Mouse (Mus musculus) embryo, embryonic 9.5 days (tissue): ENCODE measurements around the gene Lpcat2.

Experiments used
- DNase-seq: peaks from one replicate; pipeline ENCODE4 v3.0.0-alpha.2; 2017; ENCODE audit errors: extremely low spot score

Gene Lpcat2

DNA sequence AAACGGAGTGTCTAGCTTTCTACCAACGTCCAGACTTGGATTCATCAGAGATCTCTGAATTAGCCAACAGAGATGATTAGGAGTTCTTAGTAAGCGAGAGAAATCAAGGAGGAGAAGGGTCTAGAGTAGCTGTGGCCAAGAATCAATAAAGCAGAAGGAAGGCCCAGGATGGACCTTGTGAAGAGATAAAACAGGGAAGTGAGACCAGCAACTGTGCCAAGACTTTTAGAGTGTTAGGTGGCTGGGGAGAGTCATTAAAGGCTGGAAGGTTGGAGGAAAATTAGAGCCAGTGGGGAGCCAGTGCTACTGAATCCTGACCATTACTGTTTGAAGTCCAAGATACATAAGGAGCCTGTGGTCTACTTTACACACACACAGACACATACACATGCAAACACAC is 56.3 kb downstream of the Lpcat2 start:
- no peak for DNase-seq

DNA sequence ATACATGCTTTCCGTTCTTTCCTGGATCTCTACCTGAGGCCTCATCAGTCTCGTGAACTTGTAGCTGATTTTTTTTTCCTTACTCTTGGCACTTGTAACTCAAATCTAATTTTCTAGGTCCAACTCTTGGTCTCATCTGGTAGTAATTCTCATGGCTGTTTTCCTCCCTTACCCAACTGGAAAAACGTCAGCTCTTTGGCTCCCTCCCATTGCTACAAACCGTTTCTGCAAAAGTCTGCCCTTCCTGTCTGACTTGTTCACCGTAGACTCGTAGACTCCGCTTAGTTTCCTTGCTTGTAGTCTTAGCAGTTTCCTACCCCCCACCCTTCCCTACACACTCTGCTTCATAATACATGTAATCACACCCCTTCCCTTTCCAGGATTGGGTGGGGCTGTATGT is 58.3 kb downstream of the Lpcat2 start:
- no peak for DNase-seq

- DNase-seq, result no peak
Observed at GRCm38 (mm10) chr8:92916082-92916481, 60.9 kb downstream of the Lpcat2 start.

DNA sequence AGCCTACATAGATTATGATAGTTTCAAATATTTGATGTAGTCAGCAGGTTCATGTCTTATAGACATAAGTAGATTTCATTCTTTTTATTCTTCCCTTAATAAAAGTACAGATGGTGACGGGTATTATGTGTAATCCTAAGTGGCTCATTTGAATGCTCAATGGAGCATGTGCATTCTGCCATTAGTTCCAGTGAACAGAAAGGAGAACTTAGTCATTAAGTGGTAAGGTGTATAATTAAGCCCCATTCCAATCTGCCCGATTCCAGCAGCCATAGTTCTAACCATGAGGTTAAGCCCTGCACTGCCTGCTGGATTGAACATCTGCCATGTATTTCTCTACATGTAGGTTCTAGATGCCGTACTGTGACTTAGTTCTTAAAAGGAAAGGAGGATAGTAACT is 66.6 kb downstream of the Lpcat2 start:
- no peak for DNase-seq

- no peak for DNase-seq
Observed at GRCm38 (mm10) chr8:92928986-92929385, 73.8 kb downstream of the Lpcat2 start.

GRCm38 (mm10) chr8:92938056-92938455 is 82.9 kb downstream of the Lpcat2 start:
- no peak for DNase-seq

DNA sequence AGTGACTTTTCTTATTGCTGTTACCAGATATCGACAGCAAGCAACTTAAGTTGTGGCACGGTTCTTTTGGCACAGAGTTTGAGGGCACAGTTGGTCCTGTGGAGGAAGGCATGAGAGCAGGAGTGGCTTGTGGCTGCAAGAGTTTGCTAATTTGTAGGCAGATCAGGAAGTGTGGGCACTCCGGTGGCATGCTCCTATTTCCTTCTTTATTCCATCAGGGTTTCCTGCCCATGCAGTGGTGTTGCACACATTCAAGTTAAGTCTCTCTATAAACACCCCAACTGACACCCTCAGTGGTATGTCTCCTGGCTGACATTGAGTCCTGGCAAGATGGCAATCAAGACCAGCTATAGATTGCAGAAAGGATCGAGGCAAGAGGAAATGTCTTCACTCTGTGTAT is 93.9 kb downstream of the Lpcat2 start:
- DNase-seq, result no peak

DNA sequence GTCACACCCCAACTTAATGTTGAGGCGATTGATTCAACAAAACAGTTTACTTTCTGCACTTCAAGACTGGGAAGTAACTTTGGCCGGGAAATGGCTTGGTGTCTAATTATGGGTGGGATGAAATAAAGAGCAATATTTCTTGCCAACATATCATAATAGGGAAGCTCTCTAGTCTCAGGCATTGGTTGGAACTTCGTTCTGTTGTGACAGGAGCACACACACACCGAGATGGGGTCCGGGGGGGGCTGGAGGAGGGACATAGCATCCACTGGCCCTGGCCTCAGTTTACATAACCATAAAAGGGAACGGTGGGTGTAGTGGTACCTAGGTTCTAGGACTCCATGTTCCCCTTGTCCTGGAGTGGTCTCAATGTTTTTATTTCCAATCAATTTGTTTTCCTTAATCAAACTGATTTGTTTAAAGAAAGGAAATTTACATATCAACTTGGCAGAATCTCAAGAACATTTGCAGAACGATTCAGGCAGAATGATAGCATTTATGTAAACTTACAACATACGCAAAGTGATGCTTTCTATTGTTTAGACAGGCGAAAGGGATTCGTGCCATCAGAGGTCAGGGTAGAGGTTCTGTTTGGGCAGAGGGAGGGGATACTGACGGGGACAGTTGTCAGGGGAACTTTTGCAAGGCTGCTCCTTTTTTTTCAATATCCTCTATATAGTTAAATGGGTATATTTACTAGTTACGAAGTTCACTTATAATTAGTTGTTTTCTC is 95.7 kb downstream of the Lpcat2 start:
- DNase-seq, result no peak

- no peak for DNase-seq
Observed at GRCm38 (mm10) chr8:92954044-92954443, 98.9 kb downstream of the Lpcat2 start.

GRCm38 (mm10) chr8:92959779-92960178 is 104.6 kb downstream of the Lpcat2 start, which contains the start of gene Slc6a2:
Gene Slc6a2 (plus strand): TSS chr8:92960079.
- DNase-seq, result no peak

DNA sequence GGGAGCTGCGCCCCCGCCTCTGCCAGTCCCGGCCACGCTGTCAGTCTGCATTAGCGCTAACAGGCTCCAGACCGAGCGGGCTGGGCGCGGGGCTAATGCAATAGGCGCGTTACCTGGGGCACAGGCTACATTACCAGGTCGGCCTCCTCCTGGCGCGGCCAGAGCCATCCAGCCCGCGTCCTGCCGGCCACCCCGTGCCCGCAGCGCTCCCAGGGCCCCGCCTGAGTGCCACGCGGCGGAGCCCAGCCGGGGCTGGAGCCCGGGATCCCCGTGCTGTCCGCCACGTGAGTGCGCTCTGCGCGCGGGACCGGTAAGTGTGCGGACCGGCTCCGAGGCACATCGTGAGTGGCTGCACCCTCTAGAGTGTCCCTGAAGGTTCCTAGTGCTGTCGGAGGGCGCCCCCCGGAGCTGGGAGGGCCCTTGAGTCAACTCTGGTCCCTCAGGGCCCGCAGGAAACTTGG is 105.3 kb downstream of the Lpcat2 start:
- peak; percentile 40 for DNase-seq

GRCm38 (mm10) chr8:92961088-92961487 is 105.9 kb downstream of the Lpcat2 start:
- DNase-seq, result peak; percentile 13

DNA sequence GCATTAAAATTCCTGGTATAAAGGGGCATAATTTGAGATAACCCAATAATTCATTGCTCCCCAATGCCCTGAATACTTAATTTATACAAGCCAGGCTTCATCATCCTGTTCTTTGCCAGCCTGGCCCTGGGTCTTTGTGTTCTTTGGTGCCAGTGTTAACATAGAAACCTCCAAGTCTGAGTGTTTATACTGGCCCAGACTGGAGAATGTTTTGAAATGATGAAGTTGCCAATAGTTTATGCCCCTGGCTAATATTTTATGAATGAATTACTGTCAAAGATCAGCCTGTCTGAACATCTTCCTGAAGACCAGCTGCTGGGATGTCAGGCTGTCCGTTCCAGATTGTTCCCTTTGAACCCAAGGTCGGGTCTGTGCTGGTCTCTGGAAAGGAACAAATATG is 109.4 kb downstream of the Lpcat2 start:
- no peak for DNase-seq
